Mouse (Mus musculus): ENCODE data around the gene Wbp2.
A peak's percentile ranks its signal among the peaks of the same experiment; 100 is the strongest.
"Not testable (repeated sequence)": the region's sequence is repeated elsewhere in the genome, so short reads cannot be mapped to it uniquely, and the experiment has no call there.

Wbp2 gene

DNA sequence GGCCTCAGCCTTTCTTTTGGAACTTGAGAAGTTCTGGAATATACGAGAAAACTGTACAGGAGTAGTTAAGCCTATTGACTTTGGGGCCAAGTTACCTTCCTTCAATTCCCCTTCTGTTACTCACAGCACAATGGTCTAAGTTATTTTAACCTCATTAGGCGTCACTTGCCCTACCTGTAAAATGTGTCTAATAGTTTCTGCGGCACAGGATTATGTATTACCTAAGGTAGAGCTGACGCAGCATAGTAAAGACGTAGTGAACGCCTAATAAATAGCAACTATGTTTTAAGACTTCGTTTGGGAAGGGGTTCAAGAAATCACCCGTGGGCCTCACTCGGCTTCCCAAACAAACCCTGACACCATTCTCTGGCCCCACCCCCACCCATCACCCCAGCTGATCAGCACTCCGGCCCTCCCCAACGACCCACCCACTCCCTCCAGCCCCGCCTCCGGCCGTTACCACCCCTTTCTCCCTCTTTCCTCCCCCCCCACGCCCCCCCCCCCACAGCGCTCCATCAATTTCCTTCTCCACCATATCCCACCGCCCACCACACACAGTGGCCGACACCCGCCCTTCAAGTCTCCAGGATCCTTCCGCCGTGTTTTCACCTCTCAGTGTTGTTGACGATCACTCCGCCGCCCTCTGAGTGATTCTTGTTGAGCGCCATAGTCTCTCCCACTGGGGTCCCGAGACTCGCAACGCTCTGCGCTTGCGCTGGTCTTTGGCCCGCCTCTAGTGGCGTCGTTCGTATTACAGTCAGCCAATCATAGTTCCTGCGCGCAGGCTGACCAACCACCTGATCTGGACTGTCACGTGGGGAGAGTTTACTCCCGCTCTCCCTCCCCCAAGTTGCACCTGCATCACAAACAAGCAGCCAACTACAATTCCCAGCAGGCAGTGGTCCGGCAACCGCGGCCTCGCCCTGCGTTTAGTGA is at the start of gene Wbp2:
TSS of gene Wbp2 (minus strand) at position 738 of the 936 bp plus-strand sequence.
- DNase-seq (ENCODE audit: low spot score): peak; percentile 98

DNA sequence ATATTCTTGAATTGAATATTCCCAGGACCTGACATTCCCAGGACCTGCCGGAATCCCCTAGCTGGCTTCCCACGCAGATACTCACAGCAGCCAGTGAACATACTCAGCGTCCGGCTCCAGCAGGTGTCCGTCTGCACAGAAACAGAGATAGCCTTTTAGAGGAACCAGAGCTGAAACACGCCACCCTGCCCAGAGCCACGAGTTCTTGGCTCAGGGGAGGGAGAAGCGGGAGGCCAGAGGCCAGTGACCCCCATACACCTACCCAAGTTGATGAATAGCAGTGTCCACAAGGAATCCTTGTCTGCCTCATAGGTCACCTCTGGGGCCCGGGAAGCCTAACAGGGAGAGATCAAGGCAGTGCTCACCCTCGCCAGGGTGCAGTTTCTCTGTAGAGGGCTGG is 47.4 kb upstream of the Wbp2 start:
- no peak for DNase-seq (ENCODE audit: low spot score)

DNA sequence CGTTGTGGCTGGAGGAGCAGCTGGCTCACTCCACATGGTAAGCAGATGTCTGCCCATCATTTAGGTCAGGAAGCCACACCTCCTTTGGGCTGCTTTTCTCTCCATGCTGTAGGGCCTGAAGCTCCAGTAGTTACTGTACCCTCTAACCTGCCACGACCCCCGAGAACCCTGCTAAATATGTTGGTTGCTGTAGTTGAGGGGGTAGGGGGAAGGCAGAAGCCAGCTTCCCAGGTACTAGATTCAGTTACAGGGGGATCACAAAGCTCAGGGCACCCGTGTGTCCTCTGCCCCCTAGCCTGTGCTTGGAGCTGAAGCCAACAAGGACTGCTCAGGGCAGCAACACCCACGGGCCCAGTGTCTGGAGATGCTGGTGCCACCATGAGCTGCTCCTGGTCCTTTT is 46.7 kb upstream of the Wbp2 start:
- DNase-seq (ENCODE audit: low spot score): peak; percentile 41

DNA sequence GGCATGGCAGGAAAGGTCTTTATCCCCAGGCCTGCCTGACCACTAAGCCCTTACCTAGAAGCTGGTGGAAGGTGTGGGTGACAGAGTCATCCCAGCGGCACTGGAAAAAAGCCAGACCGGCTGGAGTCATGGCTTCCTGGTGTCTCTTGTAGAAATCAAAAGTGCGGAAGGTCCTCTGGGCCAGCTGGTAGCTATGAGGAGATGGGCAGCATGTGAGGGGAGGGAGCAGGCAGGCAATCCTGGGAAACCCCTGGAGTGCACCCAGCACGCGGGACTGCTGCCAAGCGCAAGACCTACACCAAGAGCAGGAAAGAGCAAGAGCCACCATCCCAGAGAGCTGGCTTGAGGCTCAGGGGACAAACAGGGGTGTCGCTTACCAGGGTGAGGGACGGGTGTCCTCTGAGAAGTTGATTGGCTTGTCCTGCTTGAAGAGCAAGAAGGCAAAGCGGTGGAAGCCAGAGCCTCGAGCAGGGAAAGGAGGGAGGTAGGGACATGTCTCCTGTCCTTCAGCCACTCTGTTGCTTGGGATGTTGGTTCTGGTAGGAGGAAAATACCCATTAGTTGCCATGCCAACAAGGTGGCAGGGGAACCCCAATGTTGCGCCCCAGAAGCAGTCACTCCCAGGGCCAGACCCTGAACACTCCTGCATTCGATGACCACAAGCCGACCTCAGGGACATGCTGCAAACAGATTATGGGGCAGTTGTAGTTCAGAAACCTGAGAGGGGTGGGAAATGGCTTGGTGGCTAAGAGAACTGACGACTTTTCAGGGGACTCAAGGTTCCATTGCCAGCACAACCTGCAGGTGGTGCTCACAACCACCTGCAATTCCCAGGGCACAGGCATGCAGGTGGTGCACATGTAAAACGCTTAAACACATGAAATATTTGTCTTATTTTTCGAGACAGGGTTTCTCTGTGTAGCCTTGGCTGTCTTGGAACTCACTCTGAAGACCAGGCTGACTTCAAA is 45.9 kb upstream of the Wbp2 start:
- DNase-seq (ENCODE audit: low spot score): peak; percentile 53

DNA sequence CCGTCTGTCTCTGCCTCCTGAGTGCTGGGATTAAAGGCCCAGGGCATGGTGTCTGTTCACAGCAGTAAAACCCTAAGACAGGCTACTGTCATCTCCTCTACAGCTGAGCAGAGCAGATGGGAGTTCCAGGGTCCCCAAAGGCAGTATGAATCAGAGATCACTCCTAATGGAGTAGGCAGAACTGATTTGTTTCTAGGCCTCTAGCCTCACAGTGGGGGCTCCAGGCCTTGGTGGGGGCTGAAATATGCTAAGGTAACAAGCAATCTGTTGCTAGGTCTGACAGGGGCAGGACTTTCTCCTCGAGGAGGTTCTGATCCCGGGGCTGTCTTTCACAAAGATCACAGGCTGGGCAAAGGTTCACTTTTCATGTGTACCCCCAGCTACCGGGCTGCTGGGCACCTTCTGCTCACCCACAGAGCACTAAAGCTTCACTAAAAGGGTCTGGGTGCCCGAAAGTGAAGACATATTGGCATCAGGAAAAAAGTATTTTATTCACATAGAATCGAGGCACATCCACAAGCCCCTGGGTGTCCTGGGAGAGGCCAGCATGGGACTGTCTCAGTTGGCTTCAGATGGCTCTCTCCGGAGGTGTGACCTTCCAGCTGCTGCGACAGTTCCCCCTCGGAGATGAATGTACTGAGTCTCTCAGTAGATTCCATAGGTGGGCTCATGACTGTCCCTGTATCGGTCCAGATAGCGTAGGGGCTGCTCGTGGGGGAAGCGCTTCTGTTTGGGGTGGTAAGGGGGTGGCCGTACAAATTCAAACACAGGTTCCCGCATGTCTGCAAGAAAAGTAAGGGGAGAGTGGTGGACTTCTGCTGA is 44.8 kb upstream of the Wbp2 start:
- DNase-seq (ENCODE audit: low spot score): no peak

DNA sequence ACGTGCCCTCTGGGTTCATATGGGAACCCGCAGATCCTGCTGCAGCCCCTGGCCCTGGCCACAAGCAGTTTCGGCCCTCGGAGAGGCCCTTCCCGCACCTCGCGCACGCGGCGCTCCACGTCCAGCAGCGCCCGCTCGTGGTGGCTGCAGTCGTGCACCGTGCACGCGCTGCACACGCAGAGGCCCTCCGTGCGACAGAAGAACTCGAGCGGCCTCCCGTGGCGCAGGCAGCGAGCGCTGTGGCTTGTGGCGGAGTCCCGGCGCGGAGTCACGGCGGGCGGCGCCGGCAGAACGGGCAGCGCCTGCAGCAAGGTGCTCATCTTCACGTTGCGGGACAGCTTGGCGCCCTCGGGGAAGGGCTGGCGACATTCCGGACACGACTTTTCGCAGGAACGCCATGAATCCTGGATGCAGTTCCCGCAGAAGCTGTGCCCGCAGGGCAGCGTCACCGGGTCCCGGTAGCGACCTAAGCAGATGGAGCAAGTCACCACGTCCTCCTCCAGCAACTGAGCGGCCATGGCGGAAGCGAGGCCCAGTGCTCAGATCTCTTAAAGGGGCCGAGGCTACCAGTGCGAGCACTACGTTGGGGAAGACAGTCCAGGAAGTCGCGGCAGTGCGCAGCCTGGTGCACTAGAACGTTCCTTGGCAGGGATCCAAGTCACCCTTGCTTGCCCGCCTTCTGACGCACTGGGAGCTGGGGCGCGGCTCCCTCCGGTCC is 43.9 kb upstream of the Wbp2 start, which contains the start of gene Trim65:
TSS of gene Trim65 (minus strand) at position 641 of the 718 bp plus-strand sequence.
- peak; percentile 92 for DNase-seq (ENCODE audit: low spot score)

DNA sequence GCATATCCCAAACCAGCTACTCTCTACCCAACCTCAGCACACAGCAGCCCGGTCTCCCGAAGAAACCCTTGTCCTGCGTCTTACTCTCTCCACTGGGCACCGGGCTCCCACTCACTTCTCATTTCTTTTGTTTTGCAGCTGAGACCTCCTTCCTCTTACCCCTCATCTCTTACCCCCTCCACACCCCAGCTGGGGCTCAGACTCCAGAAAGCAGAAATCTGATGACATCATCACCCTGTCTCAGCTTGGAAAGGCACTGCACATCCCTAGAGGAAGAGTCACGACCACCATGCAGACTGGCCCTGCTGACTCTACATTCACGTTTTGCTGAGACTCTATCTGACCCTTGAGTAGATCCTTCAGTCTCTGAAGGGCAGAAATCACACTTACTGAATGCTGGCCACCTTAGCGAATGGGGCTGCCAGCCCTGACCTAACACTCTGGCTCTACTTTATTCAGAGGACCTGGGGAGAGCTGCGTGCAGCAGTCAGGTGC is 43.2 kb upstream of the Wbp2 start:
- DNase-seq (ENCODE audit: low spot score): peak; percentile 16

DNA sequence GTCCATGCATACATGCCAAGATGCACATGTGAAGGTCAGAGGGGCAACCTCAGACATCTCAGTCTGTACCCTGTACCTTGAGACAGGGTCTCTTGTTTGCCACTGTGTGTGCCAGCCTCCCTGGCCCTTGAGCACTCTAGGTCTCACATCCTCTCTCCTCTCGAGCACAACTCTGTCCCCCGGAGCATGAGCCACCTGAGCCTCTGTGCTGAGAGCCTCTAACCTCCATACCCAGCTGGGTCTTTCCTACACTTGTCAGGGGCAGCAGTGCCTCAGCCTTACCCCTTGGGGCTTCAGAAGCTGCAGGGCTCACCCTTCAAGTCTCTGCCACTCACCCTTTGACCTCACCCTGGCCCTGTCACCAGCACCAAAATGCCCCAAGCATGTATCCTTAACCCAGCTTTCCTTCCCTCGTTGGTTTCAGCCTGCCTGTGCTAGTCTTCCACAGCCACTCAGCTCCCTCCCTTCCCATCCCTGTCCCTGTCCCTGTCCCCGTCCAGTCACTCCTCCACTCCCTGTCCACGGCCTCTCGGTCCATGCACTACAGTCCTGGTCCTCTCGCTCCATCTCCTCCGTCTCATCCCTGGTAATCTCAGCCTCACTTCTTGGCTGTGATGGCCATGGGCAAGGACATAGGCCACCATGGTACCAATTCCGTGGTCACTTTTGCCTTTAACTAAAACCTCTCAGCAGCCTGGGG is 42.4 kb upstream of the Wbp2 start:
- DNase-seq (ENCODE audit: low spot score): no peak

DNA sequence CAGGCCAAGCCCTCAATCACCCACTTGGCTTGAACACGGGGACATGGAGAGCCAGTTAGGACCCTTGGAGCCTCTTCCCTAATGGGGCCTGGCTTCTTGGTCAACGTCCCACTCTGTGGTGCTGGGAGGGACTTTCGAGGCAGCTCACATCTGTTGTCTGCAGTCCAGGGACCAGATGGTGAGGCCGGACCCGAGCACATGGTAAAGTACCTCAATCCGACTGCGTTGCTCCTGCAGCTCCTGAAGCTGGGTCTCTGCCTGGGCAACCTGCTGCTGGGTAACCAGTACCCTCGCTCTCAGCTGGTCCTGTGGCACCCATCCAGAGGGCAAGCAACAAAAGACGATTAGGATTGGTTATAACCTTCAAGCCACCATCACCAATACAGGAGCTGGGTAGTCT is 41.2 kb upstream of the Wbp2 start:
- DNase-seq (ENCODE audit: low spot score): no peak

DNA sequence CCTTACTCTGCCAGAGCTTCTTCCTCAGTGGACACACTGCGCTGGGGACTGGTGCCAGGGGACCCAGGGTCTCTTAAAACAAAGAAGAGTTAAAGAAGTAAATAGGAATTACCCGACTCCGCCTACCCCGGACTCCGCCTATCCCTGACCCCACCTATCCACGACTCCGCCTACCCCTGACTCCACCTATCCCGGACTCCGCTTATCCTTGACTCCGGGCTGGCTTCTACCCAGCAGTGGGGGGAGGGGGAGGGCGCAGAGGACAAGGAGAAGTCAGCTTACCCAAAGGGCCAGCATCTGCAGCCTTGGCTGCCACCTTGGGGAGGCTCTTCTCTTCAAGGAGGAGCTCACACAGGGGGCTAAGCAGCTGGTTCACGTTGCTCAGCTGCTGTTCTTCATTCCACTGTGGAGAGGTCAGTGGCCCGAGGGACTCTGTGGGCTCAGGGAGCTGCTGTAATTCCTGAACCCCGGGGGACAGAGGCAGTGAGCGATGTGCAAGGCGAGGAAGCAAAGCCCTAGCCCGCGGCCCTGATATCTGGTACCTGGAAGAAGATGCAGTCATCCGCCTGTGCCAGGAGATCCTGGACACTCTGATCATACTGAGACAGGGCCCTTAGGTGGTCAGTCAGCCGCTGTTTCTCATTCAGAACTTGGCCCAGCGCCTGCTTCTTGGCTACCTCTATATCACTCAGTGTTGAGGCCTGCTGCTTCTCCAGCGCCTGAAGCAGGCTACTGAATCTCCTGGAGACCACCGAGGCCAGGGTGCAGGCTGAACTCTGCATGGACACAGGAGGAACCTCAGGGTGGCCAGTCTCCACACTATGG is 40.6 kb upstream of the Wbp2 start, which contains the start of gene Trim47:
TSS of gene Trim47 (minus strand) at position 55 of the 825 bp plus-strand sequence.
- no peak for DNase-seq (ENCODE audit: low spot score)

DNA sequence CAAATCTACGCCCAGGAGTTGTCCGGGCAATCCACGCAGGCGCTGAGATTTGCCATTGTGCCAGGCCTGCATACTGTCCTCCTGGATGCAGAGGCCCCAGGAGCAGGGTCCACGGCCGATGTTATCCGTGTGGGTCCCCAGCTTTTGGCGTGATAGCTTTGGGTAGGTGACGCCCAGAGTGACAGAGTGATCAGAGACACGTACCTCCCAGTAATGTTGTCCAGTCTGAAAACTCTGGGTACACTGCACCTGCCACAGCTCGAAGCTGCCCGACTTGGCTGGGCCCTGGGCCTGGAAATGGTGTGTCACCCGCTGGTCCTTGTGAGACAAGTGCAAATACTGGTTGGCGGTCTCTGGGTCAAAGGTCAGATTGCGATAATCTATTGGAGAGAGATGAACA is 39.5 kb upstream of the Wbp2 start:
- DNase-seq (ENCODE audit: low spot score): no peak

DNA sequence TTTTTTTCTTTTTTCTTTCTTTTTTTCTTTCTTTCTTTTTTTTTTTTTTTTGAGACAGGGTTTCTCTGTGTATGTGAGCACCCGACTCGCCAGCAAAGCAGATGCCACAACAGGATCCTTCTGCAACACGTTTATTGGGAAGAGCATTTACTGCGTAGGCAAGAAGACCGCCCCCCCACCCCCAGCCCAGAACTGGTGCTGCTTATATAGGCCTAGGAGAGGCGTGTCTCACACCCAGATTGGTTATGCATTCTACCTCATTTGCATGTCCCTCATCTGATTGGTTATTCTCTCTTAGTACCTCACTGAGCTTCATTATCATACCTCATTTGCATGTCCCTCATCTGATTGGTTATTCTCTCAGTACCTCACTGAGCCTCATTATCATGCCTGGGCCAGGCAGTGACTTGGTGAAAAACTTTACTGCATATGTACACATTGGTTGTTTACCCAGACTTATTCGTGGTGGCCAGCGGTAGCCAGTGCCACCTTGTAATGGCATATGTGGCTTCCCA is 35.0 kb upstream of the Wbp2 start:
- not testable (repeated sequence) for DNase-seq (ENCODE audit: low spot score)

DNA sequence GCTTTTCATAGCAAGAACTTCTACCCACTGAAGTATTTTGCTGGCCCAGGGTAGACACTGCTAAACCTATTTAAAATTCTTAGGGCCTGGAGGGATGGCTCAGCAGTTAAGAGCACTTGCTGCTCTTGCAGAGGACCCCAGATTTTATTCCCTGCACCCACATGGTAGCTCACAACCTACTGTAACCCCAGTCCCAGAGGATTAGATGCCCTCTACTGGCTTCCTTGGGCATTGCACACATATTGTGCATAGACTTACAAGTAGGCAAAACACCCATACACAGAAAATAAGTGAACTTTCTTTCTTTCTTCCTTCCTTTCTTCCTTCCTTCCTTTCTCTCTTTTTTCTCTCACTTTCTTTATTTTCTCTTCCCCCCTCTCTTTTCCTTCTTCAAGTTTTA is 31.0 kb upstream of the Wbp2 start:
- DNase-seq (ENCODE audit: low spot score): no peak

DNA sequence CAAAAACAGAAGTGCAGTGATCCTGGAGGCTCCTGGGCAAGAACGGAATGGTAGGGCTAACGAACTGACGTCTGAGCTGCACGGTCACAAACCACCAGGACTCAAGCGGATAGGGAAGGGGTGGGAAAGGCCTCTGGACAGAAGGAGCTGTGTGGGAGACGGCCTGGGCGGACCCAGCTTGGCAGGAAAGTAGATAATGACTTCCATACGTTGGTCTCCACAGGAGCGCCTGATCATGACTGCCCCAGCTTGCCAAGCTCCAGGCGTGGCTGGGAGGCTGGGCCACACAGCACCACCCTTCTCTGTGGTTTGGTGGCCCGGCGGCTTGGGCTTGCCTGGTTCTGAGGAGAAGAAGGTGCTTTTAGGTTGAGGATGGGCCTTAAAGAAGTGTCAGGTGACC is 30.4 kb upstream of the Wbp2 start:
- no peak for DNase-seq (ENCODE audit: low spot score)

DNA sequence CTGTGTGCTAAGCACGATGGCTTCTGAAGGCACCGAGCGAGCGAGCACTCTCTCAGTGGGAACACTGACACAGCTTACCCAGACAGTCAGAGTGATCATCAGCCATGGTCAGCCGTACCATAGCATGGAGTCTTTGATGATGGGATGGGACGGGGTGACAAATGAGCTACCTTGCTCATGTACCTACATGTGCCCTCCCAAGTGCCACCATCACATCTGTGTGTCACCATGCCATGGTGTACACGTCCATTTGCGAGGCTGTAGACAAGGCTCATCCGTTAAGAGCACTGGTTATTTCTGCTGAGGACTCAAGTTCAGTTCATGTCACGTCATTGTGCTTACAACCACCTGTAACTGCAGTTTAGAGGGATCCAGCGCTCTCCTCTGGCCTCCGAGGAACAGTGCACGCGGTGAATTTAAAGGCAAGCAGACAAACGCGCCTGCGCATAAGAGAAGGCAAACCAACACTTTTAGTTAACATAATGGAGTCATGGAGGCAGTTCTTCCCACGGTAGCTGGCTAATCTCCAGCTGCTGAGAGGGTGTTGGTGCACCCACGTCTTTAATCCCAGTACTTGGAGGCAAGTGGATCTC is 24.9 kb upstream of the Wbp2 start:
- no peak for DNase-seq (ENCODE audit: low spot score)

DNA sequence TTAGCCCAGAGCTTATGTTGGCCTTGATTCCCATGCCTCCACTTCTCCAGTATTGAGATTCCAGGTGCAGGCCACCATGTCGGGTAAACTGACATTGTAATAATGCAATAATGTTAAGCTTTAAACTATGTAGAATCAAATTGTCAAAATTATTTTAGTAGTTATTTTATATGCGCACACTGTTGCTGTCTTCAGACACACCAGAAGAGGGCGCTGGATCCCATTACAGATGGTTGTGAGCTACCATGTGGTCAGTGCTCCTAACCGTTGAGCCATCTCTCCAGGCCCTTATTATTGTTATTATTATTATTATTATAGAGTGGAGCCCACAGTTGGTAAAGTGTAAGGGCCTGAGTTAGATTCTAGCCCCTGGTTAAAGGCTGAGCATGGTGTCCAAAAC is 24.3 kb upstream of the Wbp2 start:
- no peak for DNase-seq (ENCODE audit: low spot score)

DNA sequence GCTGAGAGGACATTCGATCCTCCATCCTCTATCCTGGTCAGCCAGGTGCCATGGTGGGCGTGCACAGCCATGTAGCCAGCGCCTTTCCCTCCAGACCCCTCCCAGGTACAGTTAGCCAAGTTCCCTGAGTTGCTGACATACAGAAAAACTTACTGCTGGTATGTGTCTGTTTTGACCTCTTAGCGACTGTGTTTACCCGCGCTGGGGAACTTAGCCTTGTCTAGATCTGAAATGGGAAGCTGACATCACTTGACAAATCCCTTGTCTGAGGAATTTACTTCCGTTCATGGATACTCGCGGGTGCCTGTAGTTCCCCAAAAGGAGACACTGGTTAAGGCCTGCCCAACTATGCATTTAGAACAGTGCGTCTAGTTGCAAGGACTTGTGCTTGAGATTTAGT is 23.7 kb upstream of the Wbp2 start:
- DNase-seq (ENCODE audit: low spot score): peak; percentile 34

DNA sequence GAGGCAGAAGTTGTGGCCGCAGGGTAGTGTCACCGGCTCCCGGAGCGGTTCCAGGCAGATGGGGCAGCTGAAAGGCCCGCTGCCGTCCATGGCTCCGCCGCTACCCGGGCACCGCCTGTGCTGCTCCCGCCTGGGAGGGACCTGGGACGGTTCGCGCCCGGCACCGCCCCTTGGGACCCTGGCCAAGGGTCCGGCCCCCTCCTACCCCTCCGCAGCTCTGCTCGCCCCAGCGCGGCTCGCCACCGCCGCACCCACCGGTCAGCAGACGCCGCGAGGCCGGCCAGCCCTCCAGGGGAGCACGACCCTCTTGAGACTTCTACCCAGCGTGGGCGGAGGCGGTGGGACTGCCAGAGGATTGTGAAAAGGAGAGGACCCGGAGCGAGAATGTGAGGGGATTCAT is 23.3 kb upstream of the Wbp2 start:
- peak; percentile 83 for DNase-seq (ENCODE audit: low spot score)

All from MN1 (cell line).